Mouse (Mus musculus) limb, embryonic 10.5 days (tissue): ENCODE results near the gene Gpc5. TPM values are rescaled to one million over a fixed set of nuclear protein-coding genes. Genes with fewer than 3 reads are reported as not detected.

Experiments used
- DNase-seq: peaks from one replicate; pipeline ENCODE4 v3.0.0-alpha.2; 2017; ENCODE audit warnings: low spot score
- H3K27ac ChIP-seq: fragments of 300-500 bp; sonication (generic); 2 replicates; pipeline ENCODE4 v1.5.1; 2016; ENCODE audit warnings: mild to moderate bottlenecking
- H3K27me3 ChIP-seq: fragments of 300-500 bp; sonication (generic); 2 replicates; pipeline ENCODE4 v1.6.1; 2016; ENCODE audit warnings: low read depth, mild to moderate bottlenecking; ENCODE audit not compliant: poor library complexity, severe bottlenecking
- H3K36me3 ChIP-seq: fragments of 300-500 bp; sonication (generic); 2 replicates; pipeline ENCODE4 v1.6.1; 2016; ENCODE audit warnings: mild to moderate bottlenecking, moderate library complexity
- H3K4me1 ChIP-seq: fragments of 300-500 bp; sonication (generic); 2 replicates; pipeline ENCODE4 v1.6.1; 2016
- H3K4me3 ChIP-seq: fragments of 300-500 bp; sonication (generic); 2 replicates; pipeline ENCODE4 v1.5.1; 2016; ENCODE audit warnings: mild to moderate bottlenecking, moderate library complexity
- H3K9me3 ChIP-seq: fragments of 300-500 bp; sonication (generic); replicated peaks from 2 replicates; pipeline ENCODE4 v1.6.1; 2016; ENCODE audit warnings: mild to moderate bottlenecking
- WGBS: fragments of 180-500 bp; shearing (Covaris S2); methylation state at CpG from one replicate; pipeline ENCODE4 v1.1.7; 2016; 5-methylcytosine and 5-hydroxymethylcytosine counted together
- polyA plus RNA-seq: library from polyadenylated mRNA; unstranded; fragments of >200 nt; fragmentation: Nextera tagmentation; extraction: Ambion mirVana; gene quantifications from 2 replicates; pipeline ENCODE4 v1.2.1, GENCODE M21; 2016

Gpc5 gene
- polyA plus RNA-seq, 1 experiment from 2014 or later: 8.7 TPM

GRCm38 (mm10) chr14:115070534-115070933 lies 21.5 kb upstream of the Gpc5 start:
- peaks cover 14% of the 10 kb centered on the region for H3K4me1 ChIP-seq
- no peaks in the 10 kb centered on the region for H3K9me3 ChIP-seq
- no peak overlapping the region for H3K4me3 ChIP-seq
- H3K27me3 ChIP-seq: no peaks in the 10 kb centered on the region
- peak; percentile 41 for DNase-seq
- no peaks in the 10 kb centered on the region for H3K36me3 ChIP-seq
- 40% methylated on average over 6 of the region's 6 CpGs for WGBS
- no peak overlapping the region for H3K27ac ChIP-seq

GRCm38 (mm10) chr14:115077340-115077739 lies 14.7 kb upstream of the Gpc5 start:
- 55% methylated on average over 9 of the region's 9 CpGs for WGBS
- no peak overlapping the region for H3K4me3 ChIP-seq
- peaks cover 20% of the 10 kb centered on the region for H3K4me1 ChIP-seq
- no peaks in the 10 kb centered on the region for H3K36me3 ChIP-seq
- H3K9me3 ChIP-seq: no peaks in the 10 kb centered on the region
- DNase-seq: no peak
- H3K27ac ChIP-seq: no peak overlapping the region
- H3K27me3 ChIP-seq: no peaks in the 10 kb centered on the region

- no peaks in the 10 kb centered on the region for H3K27me3 ChIP-seq
- WGBS: 89% methylated on average over 7 of the region's 7 CpGs
- H3K4me3 ChIP-seq: no peak overlapping the region
- H3K9me3 ChIP-seq: no peaks in the 10 kb centered on the region
- H3K27ac ChIP-seq: 0 out of 2 replicates have a peak overlapping the region, but pooled peaks have one; percentile 2
- no peak for DNase-seq
- peaks cover 20% of the 10 kb centered on the region for H3K4me1 ChIP-seq
- no peaks in the 10 kb centered on the region for H3K36me3 ChIP-seq
These were observed 14.0 kb upstream of the Gpc5 start for GRCm38 (mm10) chr14:115078064-115078463.

- Histone ChIP-seq H3K27me3 (no peaks in the 10 kb centered on the region), H3K9me3 (no peaks in the 10 kb centered on the region), H3K36me3 (no peaks in the 10 kb centered on the region), H3K4me3 (no peak overlapping the region), H3K27ac (no peak overlapping the region), H3K4me1 (peaks cover 10% of the 10 kb centered on the region)
- DNase-seq: no peak
- WGBS: 88% methylated on average over 12 of the region's 12 CpGs
These were observed 10.1 kb upstream of the Gpc5 start for GRCm38 (mm10) chr14:115081728-115082502.

GRCm38 (mm10) chr14:115090516-115090915 lies 1.5 kb upstream of the Gpc5 start:
- H3K9me3 ChIP-seq: no peaks in the 10 kb centered on the region
- no peak overlapping the region for H3K27ac ChIP-seq
- H3K4me3 ChIP-seq: no peak overlapping the region
- H3K36me3 ChIP-seq: no peaks in the 10 kb centered on the region
- WGBS: 89% methylated on average over 4 of the region's 4 CpGs
- peaks cover 31% of the 10 kb centered on the region for H3K4me1 ChIP-seq
- peaks cover 39% of the 10 kb centered on the region for H3K27me3 ChIP-seq
- DNase-seq: no peak

GRCm38 (mm10) chr14:115092510-115092909 lies 495 bp downstream of the Gpc5 start:
- peaks cover 9% of the 10 kb centered on the region; the same call in 1 of the 2 replicates for H3K36me3 ChIP-seq
- H3K27me3 ChIP-seq: peaks cover 39% of the 10 kb centered on the region

GRCm38 (mm10) chr14:115092952-115093351 lies 937 bp downstream of the Gpc5 start:
- Histone ChIP-seq H3K27me3 (peaks cover 39% of the 10 kb centered on the region), H3K9me3 (no peaks in the 10 kb centered on the region), H3K36me3 (peaks cover 10% of the 10 kb centered on the region; the same call in 1 of the 2 replicates), H3K4me1 (peaks cover 31% of the 10 kb centered on the region), H3K4me3 (peak overlapping the region; percentile 82), H3K27ac (peak overlapping the region; percentile 79)
- no peak for DNase-seq
- WGBS: 18% methylated on average over 6 of the region's 6 CpGs

More at GRCm38 (mm10) chr14:115092510-115092909, 495 bp downstream of the Gpc5 start:
- Histone ChIP-seq H3K4me3 (peak overlapping the region; percentile 82), H3K4me1 (peaks cover 31% of the 10 kb centered on the region), H3K9me3 (no peaks in the 10 kb centered on the region), H3K27ac (peak overlapping the region; percentile 79)
- DNase-seq: no peak
- WGBS: under 1% methylated on average over 33 of the region's 33 CpGs

GRCm38 (mm10) chr14:115100617-115101299 lies 8.7 kb downstream of the Gpc5 start:
- no peak for DNase-seq
- peaks cover 37% of the 10 kb centered on the region; the same call in 1 of the 2 replicates for H3K36me3 ChIP-seq
- H3K4me1 ChIP-seq: no peaks in the 10 kb centered on the region
- no peak overlapping the region for H3K4me3 ChIP-seq
- H3K27me3 ChIP-seq: no peaks in the 10 kb centered on the region
- H3K9me3 ChIP-seq: no peaks in the 10 kb centered on the region
- no peak overlapping the region for H3K27ac ChIP-seq
- whole genome bisulfite sequencing: 88% methylated on average over 9 of the region's 9 CpGs

- H3K4me1 ChIP-seq: peaks cover 11% of the 10 kb centered on the region
- peaks cover 16% of the 10 kb centered on the region; the same call in 1 of the 2 replicates for H3K36me3 ChIP-seq
- no peaks in the 10 kb centered on the region for H3K27me3 ChIP-seq
- no peak for DNase-seq
- H3K27ac ChIP-seq: no peak overlapping the region
- H3K9me3 ChIP-seq: no peaks in the 10 kb centered on the region
- no peak overlapping the region for H3K4me3 ChIP-seq
These were observed 14.3 kb downstream of the Gpc5 start for GRCm38 (mm10) chr14:115106326-115106725.

- no peak for DNase-seq
These were observed 15.5 kb downstream of the Gpc5 start for GRCm38 (mm10) chr14:115107467-115107866.

GRCm38 (mm10) chr14:115118626-115119025 lies 26.6 kb downstream of the Gpc5 start:
- Histone ChIP-seq H3K4me3 (no peak overlapping the region), H3K27ac (no peak overlapping the region), H3K27me3 (no peaks in the 10 kb centered on the region), H3K4me1 (no peaks in the 10 kb centered on the region), H3K36me3 (no peaks in the 10 kb centered on the region), H3K9me3 (no peaks in the 10 kb centered on the region)
- DNase-seq: no peak
- WGBS: 88% methylated on average over 9 of the region's 9 CpGs

More at GRCm38 (mm10) chr14:115107467-115107866, 15.5 kb downstream of the Gpc5 start:
- H3K36me3 ChIP-seq: peaks cover 8% of the 10 kb centered on the region; the same call in 1 of the 2 replicates
- no peaks in the 10 kb centered on the region for H3K9me3 ChIP-seq
- 37% methylated on average over 2 of the region's 2 CpGs for WGBS
- H3K4me1 ChIP-seq: peaks cover 11% of the 10 kb centered on the region
- H3K27ac ChIP-seq: no peak overlapping the region
- H3K27me3 ChIP-seq: no peaks in the 10 kb centered on the region
- no peak overlapping the region for H3K4me3 ChIP-seq

- Histone ChIP-seq H3K27ac (no peak overlapping the region), H3K27me3 (no peaks in the 10 kb centered on the region), H3K4me3 (no peak overlapping the region), H3K36me3 (no peaks in the 10 kb centered on the region), H3K9me3 (no peaks in the 10 kb centered on the region), H3K4me1 (no peaks in the 10 kb centered on the region)
- WGBS: 82% methylated on average over 3 of the region's 3 CpGs
- no peak for DNase-seq
These were observed 56.8 kb downstream of the Gpc5 start for GRCm38 (mm10) chr14:115148821-115149220.

- H3K27me3 ChIP-seq: no peaks in the 10 kb centered on the region
- H3K4me3 ChIP-seq: no peak overlapping the region
- no peaks in the 10 kb centered on the region for H3K36me3 ChIP-seq
- no peaks in the 10 kb centered on the region for H3K9me3 ChIP-seq
- no peak for DNase-seq
- no peak overlapping the region for H3K27ac ChIP-seq
- H3K4me1 ChIP-seq: no peaks in the 10 kb centered on the region
- 82% methylated on average over 4 of the region's 4 CpGs for WGBS
These were observed 64.6 kb downstream of the Gpc5 start for GRCm38 (mm10) chr14:115156597-115156996.
